Mouse (Mus musculus): ENCODE results near the gene Il1rapl2.

Gene Il1rapl2

DNA sequence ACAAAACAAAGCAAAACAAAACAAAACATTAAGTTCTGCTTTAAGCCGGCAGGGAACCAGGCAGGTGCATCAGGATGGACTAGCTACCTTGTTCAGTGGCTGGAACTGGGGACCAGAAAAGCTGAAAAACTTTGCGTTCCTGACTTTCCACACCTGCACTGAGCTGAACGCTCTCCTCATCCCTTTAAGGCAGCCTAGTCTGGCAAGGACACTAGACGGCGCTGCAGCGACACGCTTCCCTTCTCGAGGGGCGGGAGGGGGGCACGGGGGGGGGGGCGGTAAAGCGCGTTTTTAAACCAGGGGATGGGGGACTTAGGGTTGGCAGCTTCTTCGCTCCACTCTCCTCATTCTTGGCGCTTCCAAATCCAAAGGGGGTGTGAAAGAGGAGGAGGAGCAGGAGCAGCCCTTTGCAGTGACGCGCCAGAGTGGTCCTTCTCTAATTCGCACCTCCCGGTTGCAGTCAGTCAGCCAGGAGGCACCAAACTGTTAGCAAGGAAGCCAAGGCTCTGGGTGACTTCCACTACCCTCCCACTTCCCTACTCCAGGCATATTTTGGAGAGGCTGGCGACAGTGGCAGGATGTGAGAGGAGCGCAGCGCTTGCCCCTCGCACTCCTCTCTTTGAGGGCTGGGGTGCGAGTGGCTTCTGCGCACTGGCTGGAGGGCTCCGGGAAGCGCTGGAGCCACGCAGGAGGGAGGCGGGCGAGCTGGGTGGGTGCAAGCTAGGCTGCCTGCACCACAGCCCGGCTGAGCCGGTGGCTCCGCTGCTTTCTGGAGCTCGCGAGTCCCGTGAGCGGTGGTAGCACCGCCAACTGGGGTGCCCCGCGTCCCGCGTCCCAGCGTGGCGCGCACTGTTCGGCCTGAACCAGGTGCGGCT is at the start of gene Il1rapl2:
Il1rapl2 (plus strand) TSS at position 288 of the 875 bp plus-strand sequence.
- in situ Hi-C loops (cut with MboI, MseI): no loop called here

DNA sequence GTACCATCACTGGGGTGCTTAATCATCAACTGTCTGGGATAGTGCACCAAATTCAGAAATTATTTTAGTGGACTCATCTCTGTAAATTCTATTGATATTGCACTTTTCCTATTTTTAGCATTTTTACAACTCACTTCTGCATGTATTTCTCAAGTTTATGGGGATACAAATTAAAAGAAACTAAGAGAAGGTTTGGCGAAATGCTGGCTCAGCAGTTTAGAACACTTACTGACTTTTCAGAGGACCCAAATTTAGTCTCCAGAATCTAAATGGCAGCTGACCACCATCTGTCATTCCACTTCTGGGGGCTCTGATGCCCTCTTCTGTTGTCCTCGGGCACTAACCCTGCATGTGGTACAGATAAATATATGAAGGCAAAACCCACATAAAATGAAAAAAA is 22.1 kb upstream of the Il1rapl2 start:
- in situ Hi-C loops (cut with MboI, MseI): no loop called here

DNA sequence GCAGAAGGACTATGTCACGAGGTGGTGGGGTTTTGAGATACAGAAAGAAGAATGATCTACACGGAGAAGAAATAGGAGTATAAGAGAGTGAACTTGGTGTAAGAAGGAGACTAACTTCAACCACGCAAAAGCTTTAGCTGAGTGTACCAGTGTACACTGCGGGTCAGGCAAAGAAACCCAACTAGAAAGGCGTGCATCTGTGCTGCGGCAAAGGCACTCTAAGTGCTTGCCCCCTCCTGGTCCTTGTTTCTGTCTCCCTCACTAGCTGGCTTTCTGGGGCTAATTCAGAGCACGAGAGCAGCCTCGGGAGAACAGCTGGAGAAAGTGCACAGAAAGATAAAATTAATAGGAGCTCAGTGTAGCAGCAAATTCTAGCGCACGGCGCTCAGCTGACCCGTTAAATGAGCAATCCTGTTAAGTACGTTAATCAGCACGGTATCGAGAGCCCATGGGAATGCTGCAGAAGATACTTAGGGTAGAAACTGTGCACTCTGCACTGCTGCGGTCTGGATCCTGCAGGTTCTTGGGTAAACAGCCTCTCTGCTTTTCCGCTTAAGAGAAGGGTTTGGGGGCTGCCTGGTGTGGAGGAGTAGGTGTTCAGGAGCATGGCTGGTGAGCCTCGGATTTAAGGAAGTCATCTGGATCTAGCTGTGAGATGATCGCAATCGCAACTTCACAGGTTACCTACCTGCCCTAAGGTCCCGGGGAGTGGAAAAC is 778 bp upstream of the Il1rapl2 start:
- in situ Hi-C loops (cut with MboI, MseI): no loop called here

DNA sequence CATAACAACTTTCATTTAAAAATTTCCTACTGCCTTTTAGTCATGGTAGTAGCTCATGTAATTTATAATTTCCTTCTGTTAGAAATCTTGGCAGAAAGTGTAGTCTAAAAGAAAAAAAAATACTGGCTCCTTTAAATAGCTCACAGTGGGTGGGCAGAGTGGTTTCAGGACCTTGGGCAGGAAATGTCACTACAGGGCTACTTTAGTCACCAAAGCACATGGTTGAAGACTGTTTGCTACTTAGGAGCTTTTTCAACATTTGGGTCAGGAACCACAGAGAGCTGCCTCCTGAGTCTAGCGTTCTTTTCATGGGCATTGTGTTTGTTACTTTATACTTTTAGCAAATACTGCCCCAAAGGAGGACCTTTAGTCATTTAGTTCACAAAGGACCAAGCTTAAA is 12.2 kb downstream of the Il1rapl2 start:
- in situ Hi-C loops (cut with MboI, MseI): no loop called here

DNA sequence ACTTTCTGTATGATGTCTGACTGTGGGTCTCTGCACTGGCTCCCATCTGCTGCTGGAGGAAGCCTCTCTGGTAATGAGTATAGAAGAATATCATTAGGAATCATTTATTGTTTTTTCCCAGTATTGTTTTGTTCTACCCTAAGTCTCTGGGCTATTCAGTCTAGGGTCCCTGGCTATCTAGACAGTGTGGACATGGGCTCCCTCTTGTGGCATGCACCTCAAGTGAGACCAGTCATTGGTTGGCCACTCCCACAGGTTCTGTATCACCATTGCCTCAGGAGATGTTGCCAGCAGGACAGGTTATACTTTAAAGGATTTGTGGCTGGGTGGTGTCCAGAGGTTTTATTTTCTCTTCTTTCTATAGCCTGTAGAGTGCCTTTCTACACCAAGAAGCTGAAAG is 50.3 kb downstream of the Il1rapl2 start:
- in situ Hi-C loops (cut with MboI, MseI): no loop called here

DNA sequence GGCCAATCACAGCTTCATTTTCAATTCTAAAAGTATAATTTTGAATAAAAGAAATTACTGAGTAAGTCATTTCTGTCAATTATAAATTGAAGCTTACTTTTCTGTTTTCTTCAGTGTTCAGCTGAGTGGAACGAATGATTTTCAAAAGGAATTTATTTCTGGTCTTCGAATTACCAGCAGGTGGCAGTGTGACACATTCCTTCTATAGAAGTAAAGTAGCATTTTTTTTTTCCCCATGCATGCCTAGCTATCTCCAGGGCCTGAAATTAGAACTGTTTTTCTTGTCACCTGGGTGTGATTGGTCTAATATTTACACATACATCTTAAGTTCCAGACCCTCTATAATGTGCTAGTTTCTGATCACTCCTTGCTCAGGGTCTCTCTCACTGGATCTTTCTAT is 96.6 kb downstream of the Il1rapl2 start:
- in situ Hi-C loops (cut with MboI, MseI): no loop called here

DNA sequence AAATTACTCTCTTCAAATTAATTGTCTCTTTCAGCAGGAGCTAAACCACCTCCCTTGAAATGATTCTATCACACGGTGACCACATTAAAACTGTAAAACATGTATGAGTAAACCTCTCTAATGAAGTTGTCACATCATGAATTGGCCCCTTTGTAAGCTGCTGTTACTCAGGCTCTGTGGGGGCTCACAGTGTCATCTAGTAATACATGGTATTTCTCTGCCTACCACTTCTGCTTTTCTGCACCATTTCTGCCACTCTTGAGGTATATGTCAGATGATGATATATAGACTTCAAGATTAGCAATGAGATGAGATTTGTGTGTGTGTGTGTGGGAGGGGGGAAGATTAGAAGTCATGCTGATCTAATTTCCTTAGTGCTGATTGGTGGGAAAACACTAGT is 117.6 kb downstream of the Il1rapl2 start:
- in situ Hi-C loops (cut with MboI, MseI): loop anchor here in 1 of 2 experiments (10.0 to 25.0 kb wide), 2 partner anchors 99 to 473 kb away; no protein-coding TSS in a partner anchor

DNA sequence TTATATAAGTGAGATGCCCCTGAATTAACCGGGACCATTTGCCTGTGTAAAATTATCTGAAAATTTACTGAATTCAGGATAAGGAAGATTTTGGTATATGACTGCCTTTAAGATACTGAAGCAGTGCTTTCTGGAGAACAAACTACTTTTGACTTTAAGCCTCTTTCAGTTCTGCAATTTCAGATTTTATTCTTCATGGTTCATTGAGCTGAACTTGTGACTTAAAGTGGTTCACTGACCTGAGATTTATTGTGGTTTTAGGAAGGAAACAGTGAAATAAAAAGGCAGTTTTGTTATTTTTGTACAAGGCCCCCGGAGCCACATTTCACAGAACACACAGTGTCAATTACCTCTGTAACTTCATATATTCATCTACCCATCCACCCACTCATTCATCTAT is 129.6 kb downstream of the Il1rapl2 start:
- in situ Hi-C loops (cut with MboI, MseI): no loop called here

DNA sequence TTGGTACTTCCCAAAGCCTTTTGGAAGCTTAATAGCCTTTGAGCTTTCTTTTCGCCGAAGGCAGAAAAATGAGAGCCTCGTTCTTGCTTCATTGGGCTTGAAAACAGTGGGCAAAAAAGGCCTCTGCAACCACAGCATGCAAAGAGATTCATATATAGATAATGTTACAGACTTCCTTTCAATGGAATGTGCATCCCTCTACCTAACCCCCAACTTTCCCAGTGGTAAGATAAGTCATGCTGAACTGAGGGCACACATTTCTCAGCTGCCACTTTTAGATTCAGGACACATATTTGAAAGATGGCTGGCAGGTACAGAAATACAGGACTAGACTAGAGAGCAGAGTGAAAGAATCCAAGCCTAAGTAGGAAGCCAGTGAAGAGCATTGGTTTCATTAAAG is 185.1 kb downstream of the Il1rapl2 start:
- in situ Hi-C loops (cut with MboI, MseI): no loop called here

DNA sequence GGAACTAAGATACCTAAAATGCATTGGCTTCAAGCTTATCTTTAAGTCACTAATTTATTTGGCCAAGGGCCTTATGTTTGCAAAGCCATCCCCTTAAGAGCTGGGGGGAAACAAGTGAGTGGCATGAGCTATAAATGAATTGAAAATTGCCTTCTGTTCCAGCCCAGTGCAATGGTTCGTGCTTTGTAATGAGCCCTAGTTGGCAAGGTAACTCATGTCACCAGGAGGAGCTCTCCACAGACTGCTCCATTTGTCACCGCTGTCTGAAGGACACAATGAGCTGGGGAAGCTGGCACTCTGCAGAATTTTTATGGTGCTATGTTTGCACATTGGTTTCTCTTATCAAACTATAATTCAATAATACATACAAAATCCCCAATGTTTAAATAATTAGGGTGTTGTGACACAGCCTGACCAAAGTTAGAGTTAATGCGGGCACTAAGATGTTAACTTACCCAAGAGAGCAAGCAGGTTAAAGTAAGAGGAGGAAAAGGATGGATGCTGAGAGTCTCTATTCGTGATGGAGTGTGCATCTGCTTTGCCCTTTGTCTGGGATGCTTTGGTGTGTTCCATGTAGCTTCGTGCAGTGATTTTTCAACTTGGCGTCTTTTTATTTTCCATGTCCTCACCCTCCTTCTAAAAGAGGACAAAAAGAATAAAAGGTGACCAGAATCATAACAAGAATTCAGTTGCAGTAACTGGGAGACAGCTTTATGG is 235.2 kb downstream of the Il1rapl2 start:
- in situ Hi-C loops (cut with MboI, MseI): no loop called here

DNA sequence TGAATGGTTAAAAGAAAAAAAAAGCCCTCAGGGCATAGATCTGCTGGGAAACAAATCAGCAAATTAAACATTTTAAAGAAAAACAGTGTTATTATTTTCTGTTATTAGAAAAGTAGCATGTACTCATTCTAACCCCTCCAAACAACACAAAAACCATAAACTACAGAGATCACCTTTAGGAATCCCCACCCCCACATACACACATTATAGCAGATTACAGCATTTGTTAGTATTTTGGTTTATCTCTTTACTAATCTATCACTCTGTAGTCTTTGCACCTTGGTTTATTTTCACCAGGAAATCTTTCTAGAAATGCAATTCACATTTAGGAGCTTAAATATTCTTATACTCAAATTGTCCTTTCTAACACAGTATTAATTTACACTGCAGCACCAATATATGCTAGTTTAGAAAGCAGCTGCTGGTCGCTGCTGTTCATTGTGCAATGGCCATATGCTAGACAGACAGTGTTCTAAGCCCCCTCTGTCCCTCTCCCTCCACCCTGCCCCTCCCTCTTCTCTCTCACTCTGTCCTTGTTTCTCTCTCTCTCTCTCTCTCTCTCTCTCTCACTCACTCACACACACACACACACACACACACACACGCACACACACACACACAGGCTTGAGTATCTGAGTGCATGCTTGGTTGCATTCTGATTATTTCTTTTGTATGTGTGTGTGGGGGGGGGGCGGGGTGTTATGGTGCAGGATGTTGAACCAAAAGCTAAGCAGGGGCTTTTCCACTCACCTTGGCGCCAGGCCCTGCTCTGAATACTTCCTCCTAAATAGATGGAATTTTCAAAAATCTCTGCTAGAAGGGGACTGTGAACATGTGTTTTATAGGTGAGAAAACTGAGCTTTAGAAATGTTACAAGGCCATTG is 236.1 kb downstream of the Il1rapl2 start:
- in situ Hi-C loops (cut with MboI, MseI): no loop called here

DNA sequence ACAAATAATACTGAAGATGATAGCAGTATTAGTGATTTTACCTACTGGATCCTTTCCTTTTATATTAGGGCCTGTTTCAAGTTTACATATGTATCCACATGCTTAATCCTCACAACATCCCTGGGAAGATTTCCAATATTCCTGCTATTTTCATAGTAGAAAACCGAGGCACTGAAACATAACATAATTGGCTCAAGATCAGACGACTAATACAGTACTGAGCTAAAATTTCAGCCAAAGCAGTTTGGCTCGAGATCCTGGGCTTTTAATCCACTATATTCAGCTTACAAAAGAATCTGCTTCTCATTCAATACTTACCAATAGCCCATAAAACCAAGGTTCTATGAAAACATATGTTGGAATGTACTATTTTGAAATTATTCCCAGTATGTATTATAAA is 239.1 kb downstream of the Il1rapl2 start:
- in situ Hi-C loops (cut with MboI, MseI): no loop called here

DNA sequence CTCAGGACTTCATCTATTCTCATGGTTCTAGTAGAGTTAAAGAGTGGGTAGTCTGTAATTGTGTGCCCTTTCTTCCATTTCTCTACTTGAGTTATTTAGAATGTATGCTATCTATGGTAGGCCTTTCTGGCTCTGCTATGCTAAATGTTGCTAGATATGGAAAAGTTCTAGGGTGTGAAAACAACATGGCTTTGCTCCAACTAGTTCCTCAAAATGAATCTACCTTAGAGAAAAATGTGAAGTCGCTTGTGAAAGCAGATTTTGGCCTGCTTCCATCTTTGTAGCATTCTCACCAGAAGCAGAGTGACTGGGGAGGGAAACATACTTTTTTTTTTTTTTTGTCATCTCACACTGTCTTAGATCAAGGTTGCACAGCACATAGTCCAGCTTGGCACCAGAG is 241.7 kb downstream of the Il1rapl2 start:
- in situ Hi-C loops (cut with MboI, MseI): no loop called here

DNA sequence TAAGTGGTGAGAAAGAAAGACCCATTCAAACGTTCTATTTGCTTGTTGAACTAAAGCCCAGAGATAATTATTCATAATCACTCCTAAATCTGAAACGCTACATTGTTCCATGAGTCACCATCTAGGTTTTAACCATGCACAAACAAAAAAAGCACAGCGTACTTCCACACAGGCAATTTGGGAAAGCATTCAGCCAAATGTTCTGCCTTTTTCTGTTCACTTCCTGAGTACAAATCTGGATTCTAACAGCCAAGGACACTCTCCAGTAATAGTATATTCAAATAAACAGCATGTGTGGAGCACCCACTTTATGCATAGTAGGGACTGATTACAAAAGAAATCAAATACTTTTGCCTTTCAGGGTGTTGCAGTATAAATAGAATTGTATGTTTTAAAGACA is 278.5 kb downstream of the Il1rapl2 start:
- in situ Hi-C loops (cut with MboI, MseI): no loop called here

DNA sequence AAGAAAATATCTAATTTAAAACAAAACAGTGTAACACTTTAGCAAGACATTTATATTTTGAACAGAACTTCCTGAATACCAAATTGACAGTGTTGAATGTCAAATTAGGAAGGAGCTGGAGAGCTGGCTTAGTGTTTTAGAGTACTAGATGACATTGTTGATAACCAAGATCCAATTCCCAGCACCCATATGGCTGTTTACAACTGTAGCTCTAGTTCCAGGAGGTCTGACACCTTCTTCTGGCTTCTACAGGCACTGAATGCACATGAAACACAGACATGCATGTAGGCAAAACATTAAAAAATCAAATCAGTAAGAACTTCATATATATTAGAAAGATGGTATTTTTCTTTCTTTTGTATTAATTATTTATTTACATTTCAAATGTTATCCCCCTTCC is 353.1 kb downstream of the Il1rapl2 start:
- in situ Hi-C loops (cut with MboI, MseI): no loop called here

DNA sequence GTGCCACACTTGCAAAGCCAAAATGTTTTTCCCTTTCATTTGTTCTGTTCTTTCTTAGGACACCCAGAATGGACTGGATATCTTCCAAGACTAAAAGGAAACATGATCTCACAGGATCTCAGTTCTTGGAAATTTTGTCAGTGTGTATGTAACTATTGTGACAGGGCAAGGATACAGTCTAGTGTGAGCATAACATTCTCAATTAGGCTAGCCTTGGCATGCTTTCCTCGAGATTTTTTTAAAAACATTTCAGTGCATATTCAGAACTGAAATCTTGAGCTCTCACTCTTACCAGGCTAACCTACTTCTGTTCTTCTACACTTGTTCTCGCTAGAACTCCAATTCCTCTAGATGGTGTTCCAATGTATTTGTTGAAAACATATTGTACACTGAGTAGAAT is 356.4 kb downstream of the Il1rapl2 start:
- in situ Hi-C loops (cut with MboI, MseI): no loop called here

DNA sequence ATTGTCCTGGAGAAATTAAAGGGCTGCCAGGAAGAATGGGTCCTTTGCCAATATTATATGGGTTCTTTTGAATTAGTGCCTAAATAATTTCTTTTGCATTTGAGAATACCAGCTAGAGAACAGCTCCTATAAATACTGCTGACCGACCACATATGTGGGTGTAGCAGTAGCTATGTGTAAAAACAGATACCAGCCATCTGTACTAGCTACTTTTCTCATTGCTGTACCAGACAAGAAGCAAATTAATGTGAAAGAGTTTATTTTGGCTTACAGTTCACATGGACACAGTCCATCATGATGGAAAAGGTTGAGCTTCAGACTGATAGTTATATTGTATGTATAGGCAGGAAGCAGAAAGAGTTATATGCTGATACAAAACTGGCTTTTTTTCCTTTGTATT is 377.3 kb downstream of the Il1rapl2 start:
- in situ Hi-C loops (cut with MboI, MseI): no loop called here

DNA sequence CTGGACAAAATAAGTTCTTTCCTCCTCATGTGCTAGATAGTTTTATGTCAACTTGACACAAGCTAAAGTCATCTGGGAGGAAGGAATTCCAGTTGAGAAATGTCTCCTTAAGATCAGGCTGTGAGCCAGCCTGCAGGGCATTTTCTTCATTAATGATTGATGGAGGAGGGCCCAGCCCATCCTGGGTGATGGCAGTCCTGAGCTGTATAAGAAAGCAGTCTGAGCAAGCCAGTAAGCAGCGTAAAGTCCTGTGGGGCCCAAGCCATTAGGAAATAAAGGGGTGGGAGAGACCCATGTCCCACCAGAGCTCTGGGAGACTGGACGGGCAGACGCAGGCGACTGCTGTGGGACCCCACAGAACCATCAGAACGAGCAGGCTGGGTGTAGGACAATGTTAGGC is 400.9 kb downstream of the Il1rapl2 start:
- in situ Hi-C loops (cut with MboI, MseI): no loop called here

DNA sequence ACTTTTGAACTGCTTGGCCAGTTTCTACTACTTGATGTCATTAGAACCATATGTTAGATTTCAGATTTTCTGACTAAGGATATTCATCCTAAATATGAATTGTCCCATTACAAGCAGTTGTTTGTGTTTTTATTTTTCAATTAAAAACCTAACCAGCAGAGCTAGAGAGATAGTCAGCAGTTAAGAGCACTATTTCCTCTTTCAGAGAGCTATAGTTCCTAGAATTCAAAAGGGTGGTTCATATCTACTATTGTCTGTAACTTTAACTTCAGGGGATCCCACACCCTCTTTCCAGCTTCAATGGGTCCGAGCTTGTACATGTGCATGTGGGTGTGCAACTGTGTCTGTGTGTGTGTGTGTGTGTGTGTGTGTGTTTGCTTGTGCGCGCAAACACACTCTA is 472.7 kb downstream of the Il1rapl2 start:
- in situ Hi-C loops (cut with MboI, MseI): no loop called here

DNA sequence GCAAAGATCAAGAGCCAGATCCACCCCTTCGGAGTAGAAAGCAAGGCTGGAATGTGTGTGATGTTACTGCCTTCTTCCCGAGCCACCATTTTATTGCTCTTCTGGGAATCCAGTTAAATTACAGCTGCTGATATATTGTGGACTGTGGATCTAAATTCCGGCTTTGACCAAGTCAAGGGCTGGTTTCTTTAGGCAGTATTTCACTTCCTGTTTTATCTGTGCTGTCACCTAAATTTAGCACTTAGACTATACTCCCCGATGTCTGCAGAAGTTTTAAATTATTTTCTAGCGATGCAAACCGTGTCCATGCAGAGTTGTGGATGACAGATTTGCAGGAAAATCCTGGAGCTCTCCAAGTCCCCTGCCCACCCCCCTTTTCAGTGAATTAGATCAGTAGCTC is 533.5 kb downstream of the Il1rapl2 start:
- in situ Hi-C loops (cut with MboI, MseI): loop anchor here in 1 of 2 experiments (10.0 kb wide), 1 partner anchor 729 kb away; no protein-coding TSS in a partner anchor

DNA sequence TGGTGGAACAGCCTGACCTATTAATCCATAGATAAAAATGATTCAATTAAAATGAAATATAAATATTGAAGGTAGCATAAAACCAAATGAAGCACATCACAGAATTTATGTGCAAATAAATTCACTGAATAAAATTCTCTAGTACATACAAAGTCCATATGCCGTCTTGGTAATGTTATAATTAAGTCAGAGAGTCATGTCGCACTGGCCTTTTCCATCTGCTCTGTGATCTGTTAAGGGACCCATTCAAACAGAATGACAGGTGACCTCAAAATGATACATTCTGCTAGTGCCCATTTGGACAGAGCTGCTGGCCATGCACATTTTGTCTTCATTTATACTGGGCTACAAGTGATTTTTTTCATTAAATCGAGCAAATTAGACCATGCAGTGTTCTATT is 534.3 kb downstream of the Il1rapl2 start:
- in situ Hi-C loops (cut with MboI, MseI): loop anchor here in 1 of 2 experiments (10.0 kb wide), 1 partner anchor 730 kb away; no protein-coding TSS in a partner anchor
